Mouse (Mus musculus) stomach, postnatal 0 days (tissue): ENCODE data around the gene Thrb. TPM values are rescaled to one million over a fixed set of nuclear protein-coding genes. Genes with fewer than 3 reads are reported as not detected.

Experiments used
- ATAC-seq: fragments of 200-750 bp; cut with Nextera tagmentation; 2 replicates; pipeline ENCODE4 v1.8.0; 2017; ENCODE audit not compliant: low FRiP score, low TSS enrichment
- DNase-seq: peaks from one replicate; pipeline ENCODE4 v3.0.0-alpha.2; 2016; ENCODE audit warnings: low spot score
- H3K27ac ChIP-seq: fragments of 300-500 bp; sonication (generic); replicated peaks from 2 replicates; pipeline ENCODE4 v1.5.1; 2014; ENCODE audit warnings: mild to moderate bottlenecking, control low read depth
- H3K27me3 ChIP-seq: fragments of 300-500 bp; sonication (generic); 2 replicates; pipeline ENCODE4 v1.6.1; 2014; ENCODE audit warnings: low read length; ENCODE audit not compliant: control insufficient read depth, insufficient read depth
- H3K36me3 ChIP-seq: fragments of 300-500 bp; sonication (generic); 2 replicates; pipeline ENCODE4 v1.6.1; 2014; ENCODE audit warnings: low read length, mixed read lengths; ENCODE audit not compliant: control insufficient read depth, insufficient read depth
- H3K4me1 ChIP-seq: fragments of 300-500 bp; sonication (generic); replicated peaks from 2 replicates; pipeline ENCODE4 v1.6.1; 2014; ENCODE audit warnings: antibody characterized with exemption; ENCODE audit not compliant: control insufficient read depth, insufficient read depth
- H3K4me2 ChIP-seq: fragments of 300-500 bp; sonication (generic); replicated peaks from 2 replicates; pipeline ENCODE4 v1.6.1; 2014; ENCODE audit warnings: low read depth, mild to moderate bottlenecking, control low read depth, moderate library complexity
- H3K4me3 ChIP-seq: fragments of 300-500 bp; sonication (generic); 2 replicates; pipeline ENCODE4 v1.5.1; 2014; ENCODE audit warnings: low read depth, low read length, control low read depth
- H3K9ac ChIP-seq: fragments of 300-500 bp; sonication (generic); 2 replicates; pipeline ENCODE4 v1.6.1; 2014; ENCODE audit warnings: mild to moderate bottlenecking, low read length, control low read depth, mixed read lengths
- H3K9me3 ChIP-seq: fragments of 300-500 bp; sonication (generic); 2 replicates; pipeline ENCODE4 v1.6.1; 2016; ENCODE audit warnings: low read length; ENCODE audit not compliant: control insufficient read depth
- CTCF ChIP-seq: IDR thresholded peaks from 2 replicates; pipeline ENCODE4 v1.5.1; 2016; ENCODE audit warnings: antibody characterized with exemption, low read depth, mild to moderate bottlenecking, moderate library complexity
- EP300 ChIP-seq: optimal IDR thresholded peaks from 2 replicates; pipeline ENCODE3; 2016; ENCODE audit warnings: antibody characterized with exemption
- WGBS: fragments of 180-500 bp; shearing (Covaris S2); extraction: QIAGEN DNeasy Blood & Tissue Kit; methylation state at CpG from one replicate; pipeline ENCODE4 v1.1.7; 2014; 5-methylcytosine and 5-hydroxymethylcytosine counted together
- polyA plus RNA-seq: library from polyadenylated mRNA; unstranded; fragments of >200 nt; fragmentation: Nextera tagmentation; extraction: Ambion mirVana; gene quantifications from 2 replicates; pipeline ENCODE4 v1.2.1, GENCODE M21; 2015

Thrb gene
- polyA plus RNA-seq, 1 experiment from 2014 or later = 4.8 TPM

DNA sequence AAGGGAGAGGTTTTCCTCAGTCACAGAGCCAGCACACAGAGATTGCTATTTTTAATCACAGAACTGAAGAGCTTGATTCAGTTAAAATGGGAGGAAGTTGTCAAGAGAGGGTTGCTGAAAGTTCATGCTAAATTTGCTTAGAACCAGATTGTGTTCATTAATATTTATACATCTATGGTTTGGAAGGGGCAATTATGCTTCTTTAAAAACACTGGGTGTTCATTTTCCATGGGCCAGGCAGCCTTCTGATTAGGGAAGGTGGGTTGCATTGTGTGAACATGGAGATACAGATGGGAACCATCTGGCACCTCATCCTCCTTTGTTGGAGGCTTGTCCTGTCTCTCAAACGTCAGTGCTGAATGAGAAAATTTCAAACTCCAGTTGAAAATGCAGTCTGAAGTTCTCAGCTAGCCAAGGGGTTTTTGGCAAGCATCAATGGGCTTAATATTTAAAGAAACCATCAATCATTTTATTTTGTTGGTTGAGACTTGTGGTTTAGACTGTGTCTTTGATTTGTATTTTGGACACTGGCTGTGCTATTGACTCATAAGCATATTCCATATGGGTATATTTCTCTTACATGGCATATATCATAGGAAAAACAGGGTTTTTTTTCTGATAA is 62.9 kb downstream of the Thrb start:
- WGBS = 28% methylated on average over 1 of the region's 1 CpGs
- Histone ChIP-seq H3K4me3 (no peak overlapping the region), H3K9me3 (no peaks in the 10 kb centered on the region), H3K27me3 (no peaks in the 10 kb centered on the region), H3K4me2 (no peak overlapping the region), H3K4me1 (no peaks in the 10 kb centered on the region), H3K27ac (no peak overlapping the region), H3K9ac (no peak overlapping the region), H3K36me3 (no peaks in the 10 kb centered on the region)
- ATAC-seq (no peak), DNase-seq (no peak)
- TF ChIP-seq EP300 (no peak), CTCF (no peak)

DNA sequence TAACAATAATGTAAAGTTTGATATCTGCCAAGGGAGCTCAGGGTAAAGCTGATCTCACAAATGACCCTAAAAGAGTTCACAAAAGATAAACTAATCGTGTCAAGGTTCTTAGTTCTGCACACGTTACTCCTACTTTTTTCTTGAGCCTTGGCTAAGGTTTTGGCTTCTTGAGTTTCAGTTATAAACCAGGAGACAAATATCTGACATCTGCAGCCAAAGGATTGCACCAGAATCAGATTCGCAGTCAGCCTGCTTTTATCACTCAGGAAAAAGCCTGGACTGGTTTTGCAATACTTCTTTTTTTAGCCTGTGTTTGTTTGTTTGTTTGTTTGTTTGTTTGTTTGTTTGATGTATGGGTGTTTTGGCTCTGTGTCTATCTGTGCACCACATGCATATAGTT is 64.5 kb downstream of the Thrb start:
- DNase-seq = no peak
- TF ChIP-seq EP300 = no peak
- TF ChIP-seq CTCF = no peak
- Histone ChIP-seq H3K9ac (no peak overlapping the region), H3K4me1 (no peaks in the 10 kb centered on the region), H3K36me3 (no peaks in the 10 kb centered on the region), H3K4me2 (no peak overlapping the region), H3K27me3 (no peaks in the 10 kb centered on the region), H3K27ac (no peak overlapping the region), H3K4me3 (no peak overlapping the region), H3K9me3 (no peaks in the 10 kb centered on the region)
- ATAC-seq = no peak
- WGBS = 52% methylated on average over 3 of the region's 3 CpGs

DNA sequence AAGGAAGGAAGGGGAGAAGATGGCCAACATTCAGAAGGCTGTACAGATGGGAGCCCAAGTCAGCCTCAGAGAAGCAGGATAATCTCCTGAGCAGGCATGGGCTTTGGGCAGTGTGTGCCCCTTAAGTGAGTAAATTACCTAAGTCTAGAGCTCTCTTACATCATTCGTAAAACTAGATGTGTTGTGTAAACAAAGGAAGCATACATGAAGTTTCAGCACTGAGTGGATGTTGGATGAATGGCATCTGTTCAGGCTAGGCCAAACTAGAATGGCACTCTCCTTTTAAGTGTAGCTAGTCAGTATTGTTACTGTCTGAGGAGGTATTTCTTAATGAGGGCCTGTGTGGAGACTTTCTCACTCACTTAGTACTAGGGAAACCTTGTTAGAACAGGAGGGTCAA is 66.8 kb downstream of the Thrb start:
- Histone ChIP-seq H3K27me3 (no peaks in the 10 kb centered on the region), H3K4me1 (no peaks in the 10 kb centered on the region), H3K4me3 (no peak overlapping the region), H3K9ac (no peak overlapping the region), H3K9me3 (no peaks in the 10 kb centered on the region), H3K36me3 (no peaks in the 10 kb centered on the region), H3K27ac (no peak overlapping the region), H3K4me2 (no peak overlapping the region)
- WGBS = 31% methylated on average over 1 of the region's 1 CpGs
- DNase-seq = no peak
- TF ChIP-seq CTCF = no peak
- no peak for TF ChIP-seq EP300
- ATAC-seq = no peak

DNA sequence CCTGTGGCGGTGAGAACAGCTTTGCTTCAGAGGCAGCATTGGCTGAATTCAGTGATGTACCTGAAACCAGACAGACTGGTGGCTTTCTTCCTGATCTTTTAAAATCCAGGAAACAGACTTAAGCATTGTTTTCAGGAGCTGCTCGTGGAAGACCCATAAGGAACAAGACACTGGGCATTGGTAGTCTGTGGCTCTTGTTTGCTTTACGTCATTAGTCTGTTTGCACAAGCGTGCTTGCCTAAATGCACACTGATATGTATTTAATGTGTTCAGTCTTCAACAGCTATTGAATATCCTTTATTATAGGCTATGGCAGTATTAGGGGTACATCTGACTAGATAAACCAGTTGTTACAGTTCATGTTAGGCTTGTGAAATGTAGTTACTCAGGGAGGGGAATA is 67.8 kb downstream of the Thrb start:
- H3K4me2 ChIP-seq = no peak overlapping the region
- H3K9me3 ChIP-seq = no peaks in the 10 kb centered on the region
- no peaks in the 10 kb centered on the region for H3K36me3 ChIP-seq
- H3K4me1 ChIP-seq = no peaks in the 10 kb centered on the region
- WGBS = 61% methylated on average over 4 of the region's 4 CpGs
- no peak for TF ChIP-seq EP300
- TF ChIP-seq CTCF = no peak
- H3K9ac ChIP-seq = no peak overlapping the region
- ATAC-seq (no peak), DNase-seq (no peak)
- no peaks in the 10 kb centered on the region for H3K27me3 ChIP-seq
- H3K27ac ChIP-seq = no peak overlapping the region
- no peak overlapping the region for H3K4me3 ChIP-seq

DNA sequence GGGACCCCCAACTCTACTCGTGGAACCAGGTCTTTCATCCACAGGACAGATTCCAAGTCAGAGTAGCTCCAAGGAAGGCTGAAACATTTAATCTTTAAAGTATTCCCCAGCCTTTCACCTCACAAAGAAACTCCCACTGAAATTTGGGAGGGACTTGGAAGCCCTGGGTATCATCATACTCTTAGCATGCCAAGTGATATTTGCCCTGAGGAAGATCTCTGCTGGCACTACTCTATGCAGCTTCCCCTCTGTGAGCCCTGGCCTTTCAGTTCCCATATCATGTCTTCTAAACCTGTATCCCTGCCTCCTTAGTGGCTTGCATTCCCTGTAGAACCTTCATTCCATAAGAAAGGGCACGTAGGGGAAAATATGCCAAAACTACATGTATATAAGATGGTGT is 68.8 kb downstream of the Thrb start:
- DNase-seq (no peak), ATAC-seq (no peak)
- no peak for TF ChIP-seq EP300
- TF ChIP-seq CTCF = no peak
- Histone ChIP-seq H3K4me1 (no peaks in the 10 kb centered on the region), H3K36me3 (no peaks in the 10 kb centered on the region), H3K27ac (no peak overlapping the region), H3K4me2 (no peak overlapping the region), H3K4me3 (no peak overlapping the region), H3K9ac (no peak overlapping the region), H3K27me3 (no peaks in the 10 kb centered on the region), H3K9me3 (no peaks in the 10 kb centered on the region)
- 80% methylated on average over 2 of the region's 2 CpGs for WGBS

DNA sequence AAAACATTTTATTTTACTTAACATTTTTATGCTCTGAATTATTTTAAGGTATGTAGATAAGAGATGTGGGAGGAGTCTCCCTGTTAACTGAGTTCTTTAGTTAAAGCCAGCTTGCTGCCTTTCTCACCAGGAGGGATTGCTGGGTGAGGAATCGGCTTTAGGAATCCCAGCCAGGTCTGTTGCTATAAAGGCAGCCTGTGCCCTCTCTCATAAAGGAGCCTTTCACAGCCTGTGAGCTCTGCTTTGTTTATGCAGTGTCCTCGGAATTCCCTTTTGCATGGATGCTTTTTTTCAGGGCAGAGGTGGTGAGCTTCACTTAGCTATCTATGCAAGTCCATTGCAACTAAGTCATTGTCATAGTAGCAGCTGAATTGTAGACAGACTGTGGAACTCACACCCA is 71.0 kb downstream of the Thrb start:
- no peak overlapping the region for H3K9ac ChIP-seq
- no peaks in the 10 kb centered on the region for H3K4me1 ChIP-seq
- H3K4me2 ChIP-seq = no peak overlapping the region
- H3K4me3 ChIP-seq = no peak overlapping the region
- DNase-seq = no peak
- H3K27me3 ChIP-seq = no peaks in the 10 kb centered on the region
- H3K36me3 ChIP-seq = no peaks in the 10 kb centered on the region
- TF ChIP-seq CTCF = no peak
- no peak for TF ChIP-seq EP300
- ATAC-seq = no peak
- H3K9me3 ChIP-seq = no peaks in the 10 kb centered on the region
- H3K27ac ChIP-seq = no peak overlapping the region
- 20% methylated on average over 2 of the region's 2 CpGs for WGBS
